Mouse (Mus musculus) forebrain, embryonic 15.5 days (tissue): ENCODE measurements at regions not wholly inside any gene's neighbourhood (a gene's known extent, or its start where the extent isn't known, plus 50 kb on each side); places are given as distances from the start of the nearest gene placed in this dataset.
A peak's percentile ranks its signal among the peaks of the same experiment; 100 is the strongest.

Experiments
- ATAC-seq: fragments of 200-750 bp; cut with Nextera tagmentation; replicated peaks from 2 replicates; pipeline ENCODE4 v1.8.0; 2017; ENCODE audit warnings: mild to moderate bottlenecking, moderate TSS enrichment, moderate library complexity
- H3K27ac ChIP-seq: fragments of 300-500 bp; sonication (generic); replicated peaks from 2 replicates; pipeline ENCODE4 v1.5.1; 2015; ENCODE audit warnings: mild to moderate bottlenecking, inconsistent platforms
- H3K27me3 ChIP-seq: fragments of 300-500 bp; sonication (generic); 2 replicates; pipeline ENCODE4 v1.6.1; 2015; ENCODE audit warnings: inconsistent platforms
- H3K36me3 ChIP-seq: fragments of 300-500 bp; sonication (generic); 2 replicates; pipeline ENCODE4 v1.6.1; 2015; ENCODE audit warnings: mild to moderate bottlenecking, inconsistent platforms
- H3K4me1 ChIP-seq: fragments of 300-500 bp; sonication (generic); 2 replicates; pipeline ENCODE4 v1.6.1; 2015; ENCODE audit warnings: inconsistent platforms
- H3K4me2 ChIP-seq: fragments of 300-500 bp; sonication (generic); replicated peaks from 2 replicates; pipeline ENCODE4 v1.6.1; 2015; ENCODE audit warnings: mild to moderate bottlenecking, inconsistent platforms
- H3K4me3 ChIP-seq: fragments of 300-500 bp; sonication (generic); 2 replicates; pipeline ENCODE4 v1.5.1; 2015; ENCODE audit warnings: mild to moderate bottlenecking, inconsistent platforms
- H3K9ac ChIP-seq: fragments of 300-500 bp; sonication (generic); replicated peaks from 2 replicates; pipeline ENCODE4 v1.6.1; 2015; ENCODE audit warnings: mild to moderate bottlenecking, inconsistent platforms
- H3K9me3 ChIP-seq: fragments of 300-500 bp; sonication (generic); 2 replicates; pipeline ENCODE4 v1.6.1; 2016; ENCODE audit warnings: inconsistent platforms
- WGBS: fragments of 180-500 bp; shearing (Covaris S2); methylation state at CpG from one replicate; pipeline ENCODE4 v1.1.7; 2015; ENCODE audit warnings: mixed read lengths; 5-methylcytosine and 5-hydroxymethylcytosine counted together

GRCm38 (mm10) chr14:85480216-85480615 lies 1036.9 kb downstream of the Pcdh17 start:
- Histone ChIP-seq H3K4me3 (no peak overlapping the region), H3K4me2 (no peak overlapping the region), H3K4me1 (no peaks in the 10 kb centered on the region), H3K27me3 (no peaks in the 10 kb centered on the region), H3K36me3 (no peaks in the 10 kb centered on the region), H3K27ac (no peak overlapping the region), H3K9ac (no peak overlapping the region), H3K9me3 (no peaks in the 10 kb centered on the region)
- no peak for ATAC-seq
- 61% methylated on average over 1 of the region's 1 CpGs for WGBS

GRCm38 (mm10) chr14:85507419-85508170 lies 1064.2 kb downstream of the Pcdh17 start:
- 62% methylated on average over 2 of the region's 2 CpGs for WGBS

GRCm38 (mm10) chr14:85508527-85508926 lies 1065.2 kb downstream of the Pcdh17 start:
- Histone ChIP-seq H3K4me2 (no peak overlapping the region), H3K9me3 (no peaks in the 10 kb centered on the region), H3K27me3 (no peaks in the 10 kb centered on the region), H3K9ac (no peak overlapping the region), H3K27ac (0 out of 2 replicates have a peak overlapping the region, but pooled peaks have one; percentile 40), H3K36me3 (no peaks in the 10 kb centered on the region), H3K4me3 (no peak overlapping the region), H3K4me1 (peaks cover 21% of the 10 kb centered on the region)
- 6% methylated on average over 3 of the region's 3 CpGs for WGBS
- peak; percentile 93 for ATAC-seq

More at GRCm38 (mm10) chr14:85507419-85508170, 1064.2 kb downstream of the Pcdh17 start:
- Histone ChIP-seq H3K36me3 (no peaks in the 10 kb centered on the region), H3K4me1 (peaks cover 21% of the 10 kb centered on the region), H3K27me3 (no peaks in the 10 kb centered on the region), H3K4me3 (no peak overlapping the region), H3K4me2 (no peak overlapping the region), H3K9me3 (no peaks in the 10 kb centered on the region), H3K9ac (no peak overlapping the region), H3K27ac (0 out of 2 replicates have a peak overlapping the region, but pooled peaks have one; percentile 40)
- ATAC-seq = no peak
